Mouse (Mus musculus): ENCODE data around the gene Igf1r. TPM values are rescaled to one million over a fixed set of nuclear protein-coding genes. Genes with fewer than 3 reads are reported as not detected.

The Igf1r gene
- polyA plus RNA-seq, 1 experiment from 2014 or later, result 36.8 TPM

- H3K27me3 ChIP-seq, result no peaks in the 10 kb centered on the region
- H3K27ac ChIP-seq, result no peak overlapping the region
- H3K4me2 ChIP-seq (replicated peaks), result no peak overlapping the region
- no peak overlapping the region for H3K9ac ChIP-seq
- ATAC-seq (ENCODE audit: low FRiP score, low read depth), result no peak
- peaks cover 10% of the 10 kb centered on the region for H3K36me3 ChIP-seq
- no peaks in the 10 kb centered on the region for H3K9me3 ChIP-seq
- no peak overlapping the region for H3K4me3 ChIP-seq
- WGBS, result 79% methylated on average over 10 of the region's 10 CpGs
- peaks cover 57% of the 10 kb centered on the region for H3K4me1 ChIP-seq
These were observed 183.4 kb downstream of the Igf1r start for GRCm38 (mm10) chr7:68136056-68136455.

GRCm38 (mm10) chr7:68139384-68139783 is 186.8 kb downstream of the Igf1r start:
- no peak overlapping the region for H3K9ac ChIP-seq
- H3K27me3 ChIP-seq, result no peaks in the 10 kb centered on the region
- ATAC-seq (ENCODE audit: low FRiP score, low read depth), result no peak
- H3K36me3 ChIP-seq, result peaks cover 12% of the 10 kb centered on the region
- H3K9me3 ChIP-seq, result no peaks in the 10 kb centered on the region
- peaks cover 37% of the 10 kb centered on the region for H3K4me1 ChIP-seq
- H3K4me2 ChIP-seq (replicated peaks), result no peak overlapping the region
- H3K4me3 ChIP-seq, result no peak overlapping the region
- 0 out of 2 replicates have a peak overlapping the region, but pooled peaks have one; percentile 28 for H3K27ac ChIP-seq
- 44% methylated on average over 2 of the region's 2 CpGs for WGBS

GRCm38 (mm10) chr7:68140041-68140807 is 187.6 kb downstream of the Igf1r start:
- Histone ChIP-seq H3K36me3 (peaks cover 12% of the 10 kb centered on the region), H3K4me1 (peaks cover 39% of the 10 kb centered on the region), H3K27me3 (no peaks in the 10 kb centered on the region), H3K9ac (no peak overlapping the region), H3K27ac (no peak overlapping the region), H3K4me2 (replicated peaks) (no peak overlapping the region), H3K4me3 (no peak overlapping the region), H3K9me3 (no peaks in the 10 kb centered on the region)
- 73% methylated on average over 11 of the region's 11 CpGs for WGBS
- no peak for ATAC-seq (ENCODE audit: low FRiP score, low read depth)

GRCm38 (mm10) chr7:68144266-68144665 is 191.6 kb downstream of the Igf1r start:
- no peak overlapping the region for H3K4me3 ChIP-seq
- no peak for ATAC-seq (ENCODE audit: low FRiP score, low read depth)
- H3K4me1 ChIP-seq, result peaks cover 60% of the 10 kb centered on the region
- 72% methylated on average over 6 of the region's 6 CpGs for WGBS
- H3K9ac ChIP-seq, result no peak overlapping the region
- H3K27ac ChIP-seq, result peak overlapping the region; percentile 10; the same call in 1 of the 2 replicates
- 0 out of 2 replicates have a peak, but pooled peaks cover 3% of the 10 kb centered on the region for H3K36me3 ChIP-seq
- H3K4me2 ChIP-seq (replicated peaks), result no peak overlapping the region
- H3K27me3 ChIP-seq, result no peaks in the 10 kb centered on the region
- no peaks in the 10 kb centered on the region for H3K9me3 ChIP-seq

- H3K9me3 ChIP-seq, result no peaks in the 10 kb centered on the region
- H3K36me3 ChIP-seq, result no peaks in the 10 kb centered on the region
- H3K4me3 ChIP-seq, result no peak overlapping the region
- H3K27me3 ChIP-seq, result no peaks in the 10 kb centered on the region
- no peak for ATAC-seq (ENCODE audit: low FRiP score, low read depth)
- H3K4me2 ChIP-seq (replicated peaks), result no peak overlapping the region
- WGBS, result 56% methylated on average over 20 of the region's 20 CpGs
- peaks cover 80% of the 10 kb centered on the region for H3K4me1 ChIP-seq
- no peak overlapping the region for H3K27ac ChIP-seq
- 0 out of 2 replicates have a peak overlapping the region, but pooled peaks have one; percentile 35 for H3K9ac ChIP-seq
These were observed 195.8 kb downstream of the Igf1r start for GRCm38 (mm10) chr7:68148297-68149048.

GRCm38 (mm10) chr7:68151892-68152291 is 199.3 kb downstream of the Igf1r start:
- 41% methylated on average over 5 of the region's 5 CpGs for WGBS
- H3K9ac ChIP-seq, result no peak overlapping the region
- no peaks in the 10 kb centered on the region for H3K9me3 ChIP-seq
- H3K27ac ChIP-seq, result no peak overlapping the region
- H3K36me3 ChIP-seq, result no peaks in the 10 kb centered on the region
- peaks cover 83% of the 10 kb centered on the region for H3K4me1 ChIP-seq
- ATAC-seq (ENCODE audit: low FRiP score, low read depth), result no peak
- no peak overlapping the region for H3K4me3 ChIP-seq
- no peak overlapping the region for H3K4me2 ChIP-seq (replicated peaks)
- no peaks in the 10 kb centered on the region for H3K27me3 ChIP-seq

GRCm38 (mm10) chr7:68152458-68152857 is 199.8 kb downstream of the Igf1r start:
- H3K27me3 ChIP-seq, result no peaks in the 10 kb centered on the region
- H3K9ac ChIP-seq, result no peak overlapping the region
- no peaks in the 10 kb centered on the region for H3K36me3 ChIP-seq
- H3K4me2 ChIP-seq (replicated peaks), result no peak overlapping the region
- ATAC-seq (ENCODE audit: low FRiP score, low read depth), result no peak
- no peaks in the 10 kb centered on the region for H3K9me3 ChIP-seq
- H3K27ac ChIP-seq, result peak overlapping the region; percentile 1; the same call in 1 of the 2 replicates
- H3K4me3 ChIP-seq, result no peak overlapping the region
- peaks cover 89% of the 10 kb centered on the region for H3K4me1 ChIP-seq
- WGBS, result 78% methylated on average over 8 of the region's 8 CpGs

GRCm38 (mm10) chr7:68153269-68153668 is 200.6 kb downstream of the Igf1r start:
- 67% methylated on average over 8 of the region's 8 CpGs for WGBS
- Histone ChIP-seq H3K4me1 (peaks cover 81% of the 10 kb centered on the region), H3K9ac (no peak overlapping the region), H3K4me3 (no peak overlapping the region), H3K4me2 (replicated peaks) (no peak overlapping the region), H3K27me3 (no peaks in the 10 kb centered on the region), H3K9me3 (no peaks in the 10 kb centered on the region), H3K27ac (0 out of 2 replicates have a peak overlapping the region, but pooled peaks have one; percentile 39), H3K36me3 (no peaks in the 10 kb centered on the region)
- ATAC-seq (ENCODE audit: low FRiP score, low read depth), result no peak

- Histone ChIP-seq H3K9me3 (no peaks in the 10 kb centered on the region), H3K4me3 (no peak overlapping the region), H3K27me3 (no peaks in the 10 kb centered on the region), H3K9ac (no peak overlapping the region), H3K4me2 (replicated peaks) (no peak overlapping the region), H3K36me3 (no peaks in the 10 kb centered on the region), H3K27ac (0 out of 2 replicates have a peak overlapping the region, but pooled peaks have one; percentile 12), H3K4me1 (peaks cover 76% of the 10 kb centered on the region)
- 60% methylated on average over 7 of the region's 7 CpGs for WGBS
- ATAC-seq (ENCODE audit: low FRiP score, low read depth), result no peak
These were observed 202.0 kb downstream of the Igf1r start for GRCm38 (mm10) chr7:68154588-68154987.

GRCm38 (mm10) chr7:68160094-68160791 is 207.6 kb downstream of the Igf1r start:
- peak; percentile 52; the same call in 1 of the 2 replicates for ATAC-seq (ENCODE audit: low FRiP score, low read depth)

GRCm38 (mm10) chr7:68164074-68164473 is 211.4 kb downstream of the Igf1r start:
- H3K9ac ChIP-seq, result no peak overlapping the region
- 57% methylated on average over 3 of the region's 3 CpGs for WGBS
- H3K36me3 ChIP-seq, result peaks cover 29% of the 10 kb centered on the region
- no peaks in the 10 kb centered on the region for H3K9me3 ChIP-seq
- no peak overlapping the region for H3K4me3 ChIP-seq
- H3K27me3 ChIP-seq, result no peaks in the 10 kb centered on the region
- peaks cover 33% of the 10 kb centered on the region for H3K4me1 ChIP-seq
- ATAC-seq (ENCODE audit: low FRiP score, low read depth), result no peak
- no peak overlapping the region for H3K27ac ChIP-seq
- no peak overlapping the region for H3K4me2 ChIP-seq (replicated peaks)

More at GRCm38 (mm10) chr7:68160094-68160791, 207.6 kb downstream of the Igf1r start:
- Histone ChIP-seq H3K9ac (no peak overlapping the region), H3K4me1 (peaks cover 54% of the 10 kb centered on the region), H3K27ac (no peak overlapping the region; the same call in 1 of the 2 replicates), H3K9me3 (no peaks in the 10 kb centered on the region), H3K27me3 (no peaks in the 10 kb centered on the region), H3K4me2 (replicated peaks) (peak overlapping the region; percentile 16; the same call in 1 of the 2 replicates), H3K4me3 (no peak overlapping the region), H3K36me3 (peaks cover 6% of the 10 kb centered on the region)
- 25% methylated on average over 13 of the region's 13 CpGs for WGBS

GRCm38 (mm10) chr7:68172776-68173175 is 220.1 kb downstream of the Igf1r start:
- Histone ChIP-seq H3K27ac (no peak overlapping the region), H3K36me3 (peaks cover 84% of the 10 kb centered on the region), H3K4me1 (no peaks in the 10 kb centered on the region), H3K9ac (no peak overlapping the region), H3K4me2 (replicated peaks) (no peak overlapping the region), H3K27me3 (no peaks in the 10 kb centered on the region), H3K4me3 (no peak overlapping the region), H3K9me3 (no peaks in the 10 kb centered on the region)
- ATAC-seq (ENCODE audit: low FRiP score, low read depth), result no peak
- WGBS, result 78% methylated on average over 7 of the region's 7 CpGs

Data from limb, embryonic 13.5 days (tissue).